Mouse (Mus musculus): ENCODE results near the gene Gm20538.

- TF ChIP-seq CTCF (IDR thresholded peaks at IDR 0.05; ENCODE audit: borderline replicate concordance, insufficient read depth, low read depth, low read length), result no peak
- no peak for TF ChIP-seq POLR2A (IDR thresholded peaks at IDR 0.05; ENCODE audit: borderline replicate concordance, insufficient read depth, low read length)
These were observed 56.1 kb downstream of the Gm20538 start for GRCm38 (mm10) chr19:44496511-44496910.

Measured in cerebellum, adult 2 months (tissue).